9 mouse cellular contexts compared by ENCODE assay signal in genomic region chr7:127773664-127774384, GRCm38 (mm10). TPM values are rescaled to one million over a fixed set of nuclear protein-coding genes. Genes with fewer than 3 reads are reported as not detected.
DNase-seq lines count a peak whose midpoint lies in the region; ATAC-seq and TF ChIP-seq lines count a peak whose summit lies in the region.
"Had no signal": no experiment of that assay in that cellular context is flagged by ENCODE, and none has a peak within 500 bp of the region (broad histone marks: within the 10 kb centered on the region; RNA-seq: fewer than 3 reads in every experiment).

No protein-coding gene starts in this region.

- H3K9ac ChIP-seq in CH12.LX (ENCODE audit: insufficient read depth, low read depth): peak overlapping the region; percentile 20; the same call in 1 of the 2 replicates
- no peak overlapping the region for H3K9ac ChIP-seq in forebrain, postnatal 0 days
- no peak overlapping the region for H3K9ac ChIP-seq in lung, postnatal 0 days (replicated peaks; ENCODE audit: low read depth)

- H3K9me3 ChIP-seq in CH12.LX (replicated peaks; ENCODE audit: low read length): no peaks in the 10 kb centered on the region
- H3K9me3 ChIP-seq in forebrain, postnatal 0 days (ENCODE audit: low read length): no peaks in the 10 kb centered on the region
- H3K9me3 ChIP-seq in lung, postnatal 0 days (ENCODE audit: low read length): no peaks in the 10 kb centered on the region

- TF ChIP-seq POLR2A in CH12.LX (IDR thresholded peaks at IDR 0.05; ENCODE audit: low read depth, low read length): no peak
- TF ChIP-seq POLR2A in spleen, adult 2 months (IDR thresholded peaks at IDR 0.05; ENCODE audit: low read depth, low read length): no peak

- 41% methylated on average over 9 of the region's 9 CpGs for WGBS in forebrain, postnatal 0 days
- 41% methylated on average over 9 of the region's 9 CpGs for WGBS in lung, postnatal 0 days
- WGBS in spleen, adult 2 months: 43% methylated on average over 9 of the region's 9 CpGs

- H3K4me1 ChIP-seq in CH12.LX (ENCODE audit: control insufficient read depth in 1 of 2, insufficient read depth in 2 of 2): peaks cover 9 to 68% of the 10 kb centered on the region in 2 experiments
- peaks cover 6% of the 10 kb centered on the region; the same call in 1 of the 2 replicates for H3K4me1 ChIP-seq in forebrain, postnatal 0 days (ENCODE audit: insufficient read depth)
- H3K4me1 ChIP-seq in lung, postnatal 0 days (ENCODE audit: insufficient read depth, low read depth, low read length): peaks cover 10% of the 10 kb centered on the region
- peaks cover 8% of the 10 kb centered on the region; the same call in 1 of the 2 replicates for H3K4me1 ChIP-seq in spleen, adult 2 months (ENCODE audit: control insufficient read depth, insufficient read depth, insufficient read length)

- TF ChIP-seq EP300 in CH12.LX (IDR thresholded peaks at IDR 0.05; ENCODE audit: low read length): no peak
- TF ChIP-seq EP300 in lung, postnatal 0 days (IDR thresholded peaks at IDR 0.05): no peak

- in situ Hi-C loops in CH12.LX (cut with MboI; ENCODE audit: low pct_ligation_motif_present, low pct_unique_long_range_greater_than_20kb, low sequenced_read_pairs): loop anchor here (5.0 to 25.0 kb wide), 2 partner anchors 412 to 1057 kb away; no protein-coding TSS in a partner anchor

- H3K79me2 ChIP-seq in CH12.LX (replicated peaks; ENCODE audit: control insufficient read depth, extremely low read depth, insufficient read depth, poor library complexity, severe bottlenecking): peaks cover 27% of the 10 kb centered on the region

- TF ChIP-seq RAD21 in CH12.LX (IDR thresholded peaks at IDR 0.05; ENCODE audit: low read depth, low read length): peak; percentile 79

- no peak overlapping the region for H3K4me3 ChIP-seq in CH12.LX (replicated peaks in 1 of 3; ENCODE audit: low read depth in 2 of 3, low read length in 2 of 3, poor library complexity in 1 of 3)
- H3K4me3 ChIP-seq in forebrain, postnatal 0 days (ENCODE audit: low read depth, low read length): no peak overlapping the region
- no peak overlapping the region for H3K4me3 ChIP-seq in lung, postnatal 0 days (ENCODE audit: low read depth, low read length)
- H3K4me3 ChIP-seq in spleen, adult 2 months (ENCODE audit: extremely low read depth, insufficient read depth, insufficient read length): no peak overlapping the region

- peaks cover 4 to 22% of the 10 kb centered on the region in 2 experiments for H3K36me3 ChIP-seq in CH12.LX (replicated peaks in 1 of 2; ENCODE audit: control insufficient read depth in 1 of 2, insufficient read depth in 1 of 2, low read length in 1 of 2)
- no peaks in the 10 kb centered on the region for H3K36me3 ChIP-seq in forebrain, postnatal 0 days (ENCODE audit: insufficient read depth)
- H3K36me3 ChIP-seq in lung, postnatal 0 days (ENCODE audit: insufficient read depth, low read length): no peaks in the 10 kb centered on the region
- H3K36me3 ChIP-seq in spleen, adult 2 months (ENCODE audit: control insufficient read depth, insufficient read depth, low read length): no peaks in the 10 kb centered on the region

- ATAC-seq in forebrain, postnatal 0 days: no peak
- no peak for ATAC-seq in lung, postnatal 0 days

- dilution Hi-C loops in CH12.LX (cut with MboI; ENCODE audit: extremely low pct_ligation_motif_present, extremely low pct_unique_long_range_greater_than_20kb, low sequenced_read_pairs): no loop called here

- no peak overlapping the region for H3K4me2 ChIP-seq in CH12.LX (ENCODE audit: insufficient read depth, low read depth, poor library complexity, severe bottlenecking)
- H3K4me2 ChIP-seq in forebrain, postnatal 0 days (ENCODE audit: low read depth): no peak overlapping the region
- no peak overlapping the region for H3K4me2 ChIP-seq in lung, postnatal 0 days (replicated peaks; ENCODE audit: low read depth, low read length)

- H3K27me3 ChIP-seq in CH12.LX (replicated peaks): no peaks in the 10 kb centered on the region
- no peaks in the 10 kb centered on the region for H3K27me3 ChIP-seq in forebrain, postnatal 0 days (ENCODE audit: insufficient read depth, low read length)
- H3K27me3 ChIP-seq in lung, postnatal 0 days (replicated peaks; ENCODE audit: insufficient read depth, low read length): no peaks in the 10 kb centered on the region
- no peaks in the 10 kb centered on the region for H3K27me3 ChIP-seq in spleen, adult 2 months (ENCODE audit: control insufficient read depth, insufficient read depth, low read length)

- DNase-seq in heart, adult 11 months: peak; percentile 96
- DNase-seq in heart, adult 8-10 months (ENCODE audit: low spot score): no peak
- peak; percentile 89 for DNase-seq in CH12.LX (ENCODE audit: extremely low read depth)
- DNase-seq in c-Kit-negative CD71-positive TER-119-positive erythroid progenitor cells, embryonic 14.5 days (ENCODE audit: low read depth, low spot score): peak; percentile 60
- DNase-seq in forebrain, postnatal 0 days: peak; percentile 65
- peak; percentile 79 for DNase-seq in kidney, postnatal 14 days
- DNase-seq in lung, postnatal 0 days (ENCODE audit: low spot score): peak; percentile 88
- DNase-seq in spleen, adult 2 months (ENCODE audit: low read depth in 1 of 2, low spot score in 2 of 2): peak; percentile 62 to 63

- peak overlapping the region; percentile 13; the same call in 1 of the 2 replicates for H3K27ac ChIP-seq in CH12.LX (ENCODE audit: insufficient read depth, low read depth)
- H3K27ac ChIP-seq in forebrain, postnatal 0 days (ENCODE audit: low read depth, low read length): no peak overlapping the region
- no peak overlapping the region for H3K27ac ChIP-seq in lung, postnatal 0 days (ENCODE audit: low read length)
- no peak overlapping the region for H3K27ac ChIP-seq in spleen, adult 2 months (ENCODE audit: insufficient read depth, low read length)

- peak; percentile 44 to 88; a peak in 3 of 4 replicates for TF ChIP-seq CTCF in CH12.LX (conservative IDR thresholded peaks at IDR 0.05 in 1 of 2, IDR thresholded peaks at IDR 0.05 in 1 of 2; ENCODE audit: low read depth in 2 of 2, low read length in 2 of 2)
- TF ChIP-seq CTCF in forebrain, postnatal 0 days (IDR thresholded peaks at IDR 0.05; ENCODE audit: low read depth): peak; percentile 76
- TF ChIP-seq CTCF in lung, postnatal 0 days (IDR thresholded peaks at IDR 0.05): peak; percentile 87
- peak; percentile 88 for TF ChIP-seq CTCF in spleen, adult 2 months (IDR thresholded peaks at IDR 0.05; ENCODE audit: extremely low read depth, insufficient read depth, insufficient read length, insufficient replicate concordance)

TF ChIP-seq in CH12.LX, 34 proteins besides CTCF, POLR2A, EP300 and RAD21 (continues in another document):
- TF ChIP-seq ZNF384 (IDR thresholded peaks at IDR 0.05; ENCODE audit: low read depth, low read length): no peak
- TF ChIP-seq ELF1 (IDR thresholded peaks at IDR 0.05; ENCODE audit: low read depth, low read length): no peak
- 0 out of 2 replicates have a peak, but pooled peaks have one; percentile 41 for TF ChIP-seq SIN3A (IDR thresholded peaks at IDR 0.05; ENCODE audit: low read length)
- 0 out of 2 replicates have a peak, but pooled peaks have one; percentile 18 for TF ChIP-seq ZMIZ1 (IDR thresholded peaks at IDR 0.05; ENCODE audit: low read depth, low read length)
- no peak for TF ChIP-seq GABPA (IDR thresholded peaks at IDR 0.05; ENCODE audit: insufficient replicate concordance, low read depth, low read length)

RNA-seq across cellular contexts. Expression of gene Setd1a, which starts 2.6 kb away (rescaled TPM):
- total RNA-seq in heart, adult 8-10 months (2022): 10 to 100 TPM; 15.4 to 23.1 (median 17.9) TPM
- total RNA-seq in CH12.LX (2012; rRNA removed) (9.0 and 9.8 TPM in 2 replicates), CH12.LX (2014; rRNA removed) (3.2 and 4.5 TPM in 2 replicates)
- polyA plus RNA-seq in CH12.LX (2012; ENCODE audit: insufficient read length, low read depth): 50.8 and 51.0 TPM in 2 replicates
- 18.2 and 20.7 TPM in 2 replicates for total RNA-seq in forebrain, postnatal 0 days (2014; rRNA removed)
- 13.2 and 13.7 TPM in 2 replicates for polyA plus RNA-seq in forebrain, postnatal 0 days (2015; fragmentation: Nextera tagmentation; extraction: Ambion mirVana)
- polyA plus RNA-seq in lung, postnatal 0 days (2015; fragmentation: Nextera tagmentation; extraction: Ambion mirVana): 10.5 and 11.0 TPM in 2 replicates
- 13.9 and 14.9 TPM in 2 replicates for polyA plus RNA-seq in spleen, adult 2 months (2012; rRNA removed)

RNA-seq across cellular contexts. Expression of gene Orai3, which starts 4.2 kb away (rescaled TPM):
- 10 to 100 TPM; 20.0 to 26.6 (median 24.7) TPM for total RNA-seq in heart, adult 8-10 months (2022)
- total RNA-seq in CH12.LX (2012; rRNA removed) (15.7 and 16.9 TPM in 2 replicates), CH12.LX (2014; rRNA removed) (9.3 and 11.6 TPM in 2 replicates)
- 7.5 and 10.3 TPM in 2 replicates for polyA plus RNA-seq in CH12.LX (2012; ENCODE audit: insufficient read length, low read depth)
- total RNA-seq in forebrain, postnatal 0 days (2014; rRNA removed): 19.0 and 19.4 TPM in 2 replicates
- polyA plus RNA-seq in forebrain, postnatal 0 days (2015; fragmentation: Nextera tagmentation; extraction: Ambion mirVana): 9.6 and 13.4 TPM in 2 replicates
- 38.5 and 42.8 TPM in 2 replicates for polyA plus RNA-seq in lung, postnatal 0 days (2015; fragmentation: Nextera tagmentation; extraction: Ambion mirVana)
- 50.3 and 62.9 TPM in 2 replicates for polyA plus RNA-seq in spleen, adult 2 months (2012; rRNA removed)

RNA-seq across cellular contexts. Expression of gene Gm49388, which starts 11.6 kb away (rescaled TPM):
- 1 to 10 TPM; 1.9 to 3.3 (median 2.7) TPM for total RNA-seq in heart, adult 8-10 months (2022)
- total RNA-seq in CH12.LX (2012; rRNA removed) (0.98 and 2.2 TPM in 2 replicates), CH12.LX (2014; rRNA removed) (not detected in 2 replicates)
- polyA plus RNA-seq in CH12.LX (2012; ENCODE audit: insufficient read length, low read depth): 4.3 and 4.7 TPM in 2 replicates
- 0.05 TPM in 1 of 2 replicates, not detected in the other for total RNA-seq in forebrain, postnatal 0 days (2014; rRNA removed)
- not detected in 2 replicates for polyA plus RNA-seq in forebrain, postnatal 0 days (2015; fragmentation: Nextera tagmentation; extraction: Ambion mirVana)
- polyA plus RNA-seq in lung, postnatal 0 days (2015; fragmentation: Nextera tagmentation; extraction: Ambion mirVana): not detected in 2 replicates
- polyA plus RNA-seq in spleen, adult 2 months (2012; rRNA removed): not detected in 2 replicates
- polyA plus RNA-seq: liver, embryonic 16.5 days had no signal

RNA-seq across cellular contexts. Expression of gene Hsd3b7, which starts 26.6 kb away (rescaled TPM):
- total RNA-seq in heart, adult 8-10 months (2022): 10 to 100 TPM; 11.8 to 14.5 (median 12.7) TPM
- total RNA-seq in CH12.LX (2012; rRNA removed): 2.9 and 4.2 TPM in 2 replicates
- 5.9 and 6.8 TPM in 2 replicates for total RNA-seq in CH12.LX (2014; rRNA removed)
- polyA plus RNA-seq in CH12.LX (2012; ENCODE audit: insufficient read length, low read depth): 0.99 and 2.1 TPM in 2 replicates
- total RNA-seq in forebrain, postnatal 0 days (2014; rRNA removed): 7.1 and 8.4 TPM in 2 replicates
- polyA plus RNA-seq in forebrain, postnatal 0 days (2015; fragmentation: Nextera tagmentation; extraction: Ambion mirVana): 8.4 and 8.7 TPM in 2 replicates
- 52.8 and 55.8 TPM in 2 replicates for polyA plus RNA-seq in lung, postnatal 0 days (2015; fragmentation: Nextera tagmentation; extraction: Ambion mirVana)
- 22.7 and 23.6 TPM in 2 replicates for polyA plus RNA-seq in spleen, adult 2 months (2012; rRNA removed)

RNA-seq across cellular contexts. Expression of gene Fbxl19, which starts 29.5 kb away (rescaled TPM):
- 1 to 10 TPM; 1.9 to 4.9 (median 3.2) TPM for total RNA-seq in heart, adult 8-10 months (2022)
- total RNA-seq in CH12.LX (2012; rRNA removed): 25.1 and 28.2 TPM in 2 replicates
- total RNA-seq in CH12.LX (2014; rRNA removed): 22.4 and 22.6 TPM in 2 replicates
- polyA plus RNA-seq in CH12.LX (2012; ENCODE audit: insufficient read length, low read depth): 29.3 and 31.7 TPM in 2 replicates
- total RNA-seq in forebrain, postnatal 0 days (2014; rRNA removed): 162 and 178 TPM in 2 replicates
- polyA plus RNA-seq in forebrain, postnatal 0 days (2015; fragmentation: Nextera tagmentation; extraction: Ambion mirVana): 6.9 and 7.9 TPM in 2 replicates
- polyA plus RNA-seq in lung, postnatal 0 days (2015; fragmentation: Nextera tagmentation; extraction: Ambion mirVana): 1.6 TPM in 2 replicates
- 17.4 and 23.6 TPM in 2 replicates for polyA plus RNA-seq in spleen, adult 2 months (2012; rRNA removed)
